Mouse (Mus musculus) lung, postnatal 36 days (tissue): ENCODE results near the gene Ablim1.

Source experiments
- DNase-seq: peaks from one replicate; pipeline ENCODE4 v3.0.0; 2022; ENCODE audit warnings: mixed read lengths

The Ablim1 gene

GRCm38 (mm10) chr19:57093698-57094004 lies 221.1 kb downstream of the Ablim1 start:
- no peak for DNase-seq

- DNase-seq = no peak
These were observed 221.6 kb downstream of the Ablim1 start for GRCm38 (mm10) chr19:57092958-57093697.

DNA sequence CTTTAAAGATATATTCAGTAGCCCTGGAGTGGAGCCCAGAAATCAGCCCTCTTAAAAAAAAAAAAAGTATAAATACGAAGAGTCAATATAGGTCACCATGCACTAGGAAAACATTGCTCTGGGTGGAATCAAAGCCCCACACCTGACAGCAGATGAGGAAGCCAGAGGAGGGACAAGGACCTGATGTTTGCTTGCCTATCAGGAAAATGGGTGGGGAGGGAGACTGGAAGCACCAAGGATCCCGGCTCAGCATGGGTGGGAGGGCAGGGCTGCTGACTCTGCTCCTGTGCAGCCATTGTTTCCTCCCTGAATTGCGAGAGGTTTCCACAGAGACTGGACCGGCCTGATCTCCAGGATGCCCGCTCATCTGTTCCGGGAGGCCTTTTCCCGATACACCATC lies 223.4 kb downstream of the Ablim1 start:
- DNase-seq = no peak

- DNase-seq = no peak
These were observed 225.8 kb downstream of the Ablim1 start for GRCm38 (mm10) chr19:57088804-57089369.

DNA sequence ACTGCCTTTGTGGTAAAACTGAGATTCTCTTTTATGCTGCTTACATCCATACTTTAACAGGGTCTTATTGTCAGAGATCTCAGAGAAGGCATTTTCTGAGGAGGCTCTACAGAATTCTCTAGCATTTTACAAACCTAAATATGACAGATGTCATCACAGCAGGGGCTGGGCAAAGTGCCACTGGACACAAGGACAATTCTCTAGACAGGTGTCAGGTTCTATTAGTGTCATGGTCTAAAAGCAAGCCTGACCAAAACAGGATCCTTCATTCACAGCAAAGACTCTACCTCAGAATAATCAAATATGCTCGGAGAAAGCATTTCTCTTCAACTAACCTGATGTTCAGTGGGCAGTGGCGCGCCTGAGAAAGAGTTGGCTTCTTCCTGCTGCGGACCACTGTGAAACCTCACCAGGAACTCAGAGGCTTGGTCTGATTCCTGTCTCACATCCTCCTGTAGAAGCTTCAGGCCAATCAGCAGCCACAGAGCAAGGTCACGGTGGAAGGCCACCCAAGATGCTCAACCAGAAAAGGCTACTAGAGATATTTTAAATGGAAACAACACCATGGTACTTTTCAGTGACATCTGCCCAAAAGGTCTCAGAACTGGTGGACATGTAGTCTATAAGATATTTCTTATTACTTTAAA lies 230.1 kb downstream of the Ablim1 start:
- no peak for DNase-seq

DNA sequence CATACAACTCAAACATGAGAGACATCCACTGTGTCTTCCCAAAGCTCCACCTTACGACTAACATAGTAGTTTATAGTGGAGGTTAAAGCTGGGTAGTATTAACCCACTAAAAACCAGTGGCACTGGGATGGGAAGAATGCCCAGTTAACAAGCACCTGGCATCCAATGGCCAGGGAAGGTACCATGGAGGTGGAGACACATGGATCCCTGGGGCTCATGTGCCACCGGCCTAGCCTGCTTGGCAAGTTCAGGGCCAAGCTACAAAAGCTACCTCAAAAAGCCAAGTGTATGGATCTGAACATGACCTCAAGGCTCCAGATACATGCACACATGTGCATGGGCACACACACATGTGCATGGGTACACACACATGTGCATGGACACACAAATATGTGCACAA lies 230.8 kb downstream of the Ablim1 start:
- DNase-seq = no peak

DNA sequence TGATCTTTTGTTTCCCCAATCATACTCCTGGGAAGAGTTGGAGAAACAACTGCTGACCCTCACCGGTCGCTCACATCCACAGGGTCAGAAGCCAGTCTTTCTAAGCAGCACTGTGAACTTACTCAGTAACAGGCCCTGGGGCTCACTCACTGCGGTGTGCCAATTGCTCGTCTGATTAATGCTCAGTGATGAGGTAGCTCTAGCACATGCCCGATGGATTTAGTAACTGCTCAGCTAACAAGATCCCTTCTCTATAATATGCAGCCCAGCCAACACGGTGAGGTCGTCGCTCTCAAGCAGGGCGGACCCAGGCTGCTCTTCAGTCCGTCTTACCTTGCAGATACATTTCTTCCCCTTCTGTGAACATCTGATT lies 231.6 kb downstream of the Ablim1 start:
- no peak for DNase-seq

- no peak for DNase-seq
These were observed 232.1 kb downstream of the Ablim1 start for GRCm38 (mm10) chr19:57082454-57083182.

DNA sequence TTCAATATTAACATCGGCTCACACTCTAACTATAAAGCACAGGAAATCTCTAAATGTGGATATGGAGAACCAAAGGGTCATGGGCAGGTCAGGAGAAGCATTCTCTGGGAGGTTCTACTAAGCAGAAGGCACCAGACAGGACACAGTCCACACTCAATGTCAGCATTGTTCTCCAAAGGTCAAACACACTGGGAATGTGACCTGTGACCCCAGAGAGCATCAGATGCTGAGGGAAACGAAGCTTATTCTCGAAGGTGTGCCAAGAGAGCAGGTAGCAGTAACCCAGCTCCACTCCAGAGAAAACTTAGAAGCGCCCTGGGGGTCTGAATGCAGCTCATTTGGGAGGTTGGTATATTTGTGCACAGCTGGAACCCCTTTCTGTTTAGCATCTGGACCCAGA lies 233.2 kb downstream of the Ablim1 start:
- no peak for DNase-seq

DNA sequence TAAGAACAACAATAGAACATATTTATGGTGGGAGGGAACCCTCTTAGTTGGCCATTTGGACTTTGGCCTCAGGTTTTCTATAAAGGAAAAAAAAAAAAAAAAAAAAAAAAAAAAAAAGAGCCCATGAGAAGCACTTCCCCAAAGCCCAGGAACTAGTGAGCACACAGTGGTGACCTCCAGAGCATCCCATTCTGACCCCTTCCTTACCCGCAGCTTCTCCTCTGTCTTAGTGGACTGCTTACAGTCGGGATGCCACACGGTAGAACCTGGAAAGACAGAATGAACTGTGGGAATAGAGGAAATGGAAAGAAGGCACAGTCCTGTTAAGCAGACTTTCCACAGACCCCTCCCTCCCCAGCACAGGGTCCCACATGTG lies 235.1 kb downstream of the Ablim1 start:
- no peak for DNase-seq

DNA sequence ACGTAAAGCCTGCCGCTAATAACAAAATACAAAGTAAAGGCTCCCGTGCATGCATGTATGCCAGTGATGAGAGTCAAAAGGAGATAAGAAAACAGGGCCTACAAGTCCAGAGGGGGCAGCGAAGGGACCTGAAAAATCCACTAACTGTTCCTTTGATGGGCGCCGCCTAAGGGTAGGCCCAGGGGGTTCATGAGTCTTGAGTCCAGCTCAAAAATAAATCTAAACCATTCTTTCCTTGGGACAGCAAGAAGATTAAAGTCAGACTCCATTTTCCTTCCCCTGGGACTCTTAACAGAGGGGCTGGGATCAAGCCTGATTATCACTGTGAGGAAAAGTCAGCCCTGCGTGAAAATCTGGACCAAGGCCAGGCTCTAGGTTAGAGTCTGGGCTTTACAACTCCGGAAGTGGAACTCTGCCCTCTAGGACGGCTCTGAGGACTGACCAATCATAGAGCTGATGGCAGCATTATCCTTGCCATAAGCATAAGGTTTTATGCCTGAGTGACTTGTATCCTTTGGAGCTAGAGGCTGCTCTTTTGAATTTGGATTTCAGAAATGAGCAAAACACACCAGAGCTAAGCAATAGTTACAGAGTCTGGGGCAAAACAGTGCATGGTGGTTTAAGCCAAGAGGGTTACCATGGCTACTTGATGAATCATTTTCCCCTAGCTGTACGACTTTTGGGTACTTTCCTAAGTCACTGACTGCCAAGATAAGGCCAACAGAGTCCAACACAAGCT lies 235.7 kb downstream of the Ablim1 start:
- DNase-seq = peak; percentile 43

GRCm38 (mm10) chr19:57077826-57078699 lies 236.7 kb downstream of the Ablim1 start:
- no peak for DNase-seq

DNA sequence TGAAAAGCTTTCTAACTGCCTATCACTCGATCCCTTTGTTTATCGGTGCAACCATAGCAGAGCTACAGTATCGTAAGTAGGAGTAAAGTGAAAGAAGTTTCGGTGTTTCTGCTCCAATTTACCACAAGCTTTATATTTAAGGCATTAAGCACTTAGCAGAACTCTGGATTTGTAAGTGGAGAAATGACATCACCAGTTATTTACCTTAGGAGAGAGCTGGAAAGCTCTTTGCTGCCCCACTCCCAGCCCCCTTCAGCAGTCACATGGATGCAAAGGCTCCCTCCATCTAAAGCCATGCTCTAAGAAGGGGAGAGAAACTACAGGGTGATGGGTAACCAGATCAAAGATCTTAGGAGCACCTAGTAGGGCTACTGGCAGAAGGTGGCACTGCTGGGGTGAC lies 241.3 kb downstream of the Ablim1 start:
- DNase-seq = no peak

- DNase-seq = peak; percentile 48
These were observed 242.0 kb downstream of the Ablim1 start for GRCm38 (mm10) chr19:57072756-57073155.

DNA sequence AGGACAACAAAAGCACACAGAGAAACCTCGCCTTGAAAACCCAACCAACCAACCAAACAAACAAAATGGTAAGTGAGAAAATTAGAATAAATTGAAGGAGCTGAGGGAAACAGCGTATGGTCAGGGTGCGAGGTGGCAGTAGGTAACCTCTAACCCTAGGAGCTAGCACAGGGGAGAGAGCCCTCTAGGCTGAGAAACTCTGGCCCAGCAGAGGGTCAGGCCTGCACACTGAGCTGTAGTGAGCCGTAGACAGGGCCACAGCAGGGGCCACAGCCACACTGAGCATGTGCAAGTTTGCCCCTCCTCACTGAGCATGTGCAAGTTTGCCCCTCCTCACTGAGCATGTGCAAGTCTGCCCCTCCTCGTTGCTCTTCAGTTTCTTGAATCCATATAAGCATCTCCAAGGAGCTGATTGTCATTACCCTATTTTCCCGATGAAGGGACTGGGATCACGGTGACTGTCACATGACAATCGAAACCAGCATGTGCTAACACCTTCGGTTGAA lies 247.6 kb downstream of the Ablim1 start:
- no peak for DNase-seq

GRCm38 (mm10) chr19:57066313-57066712 lies 248.4 kb downstream of the Ablim1 start:
- peak; percentile 86 for DNase-seq

GRCm38 (mm10) chr19:57062746-57063145 lies 252.0 kb downstream of the Ablim1 start:
- no peak for DNase-seq

GRCm38 (mm10) chr19:57059018-57059580 lies 255.6 kb downstream of the Ablim1 start:
- no peak for DNase-seq

DNA sequence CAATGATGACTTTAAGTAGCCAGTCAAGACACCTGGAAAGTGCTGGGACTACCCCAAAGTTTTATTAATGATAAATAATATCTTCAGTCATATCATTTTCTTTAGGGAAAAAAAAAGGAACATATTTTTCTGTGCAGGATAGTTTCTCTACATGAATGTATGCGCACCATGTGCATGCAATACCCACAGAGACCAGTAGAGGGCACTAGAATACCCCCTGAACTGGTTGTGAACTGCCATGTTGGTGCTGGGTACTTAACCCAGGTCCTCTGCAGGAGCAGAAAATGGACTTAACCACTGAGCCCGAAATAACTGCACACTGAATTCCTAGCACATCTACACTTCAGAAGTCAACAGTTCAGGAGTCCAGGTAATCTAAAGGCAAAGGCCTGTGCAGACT lies 257.2 kb downstream of the Ablim1 start:
- no peak for DNase-seq

DNA sequence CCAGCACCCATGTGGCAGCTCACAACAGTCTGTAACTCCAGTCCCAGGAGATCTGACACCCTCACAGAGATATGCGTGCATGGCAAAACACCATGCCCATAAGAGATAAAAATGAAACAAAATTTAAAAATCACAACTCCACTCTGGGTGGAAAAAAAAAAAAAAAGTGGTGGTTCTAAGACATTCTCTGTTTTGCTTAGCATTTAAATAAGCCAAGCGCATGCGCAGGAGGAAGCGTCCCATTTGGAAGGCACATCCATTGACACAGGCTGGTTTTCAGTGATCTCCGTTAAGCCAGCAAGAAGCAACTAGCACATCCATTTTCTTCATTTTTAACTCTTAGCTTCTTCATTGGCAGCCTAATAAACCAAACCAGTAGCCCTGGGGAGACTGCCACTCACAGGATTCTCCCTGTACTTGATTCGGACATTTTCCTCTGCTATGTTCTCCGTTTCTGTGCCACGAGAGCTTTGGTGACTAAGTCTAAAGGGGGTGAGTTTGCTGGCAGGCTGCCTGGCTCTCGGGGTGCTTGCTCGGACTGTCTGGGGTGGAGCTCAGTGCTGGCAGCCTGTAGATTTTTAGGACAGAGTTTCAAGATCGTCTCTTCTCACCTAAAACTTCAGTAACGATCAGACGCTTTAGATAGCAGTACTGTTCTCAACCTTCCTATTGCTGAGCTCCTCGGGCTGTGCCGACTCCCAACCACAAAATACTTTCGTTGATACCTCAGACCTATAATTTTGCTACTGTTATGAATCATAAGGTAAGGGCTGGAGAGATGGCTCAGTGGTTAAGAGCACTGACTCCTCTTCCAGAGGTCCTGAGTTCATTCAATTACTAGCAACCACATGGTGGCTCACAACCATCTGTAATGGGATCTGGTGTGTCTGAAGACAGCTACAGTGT lies 259.3 kb downstream of the Ablim1 start:
- DNase-seq = no peak
